Mouse (Mus musculus) stomach, postnatal 0 days (tissue): ENCODE measurements around the gene Il21.

Source experiments
- CTCF ChIP-seq: IDR thresholded peaks from 2 replicates; pipeline ENCODE4 v1.5.1; 2016; ENCODE audit warnings: antibody characterized with exemption, low read depth, mild to moderate bottlenecking, moderate library complexity
- EP300 ChIP-seq: optimal IDR thresholded peaks from 2 replicates; pipeline ENCODE3; 2016; ENCODE audit warnings: antibody characterized with exemption

DNA sequence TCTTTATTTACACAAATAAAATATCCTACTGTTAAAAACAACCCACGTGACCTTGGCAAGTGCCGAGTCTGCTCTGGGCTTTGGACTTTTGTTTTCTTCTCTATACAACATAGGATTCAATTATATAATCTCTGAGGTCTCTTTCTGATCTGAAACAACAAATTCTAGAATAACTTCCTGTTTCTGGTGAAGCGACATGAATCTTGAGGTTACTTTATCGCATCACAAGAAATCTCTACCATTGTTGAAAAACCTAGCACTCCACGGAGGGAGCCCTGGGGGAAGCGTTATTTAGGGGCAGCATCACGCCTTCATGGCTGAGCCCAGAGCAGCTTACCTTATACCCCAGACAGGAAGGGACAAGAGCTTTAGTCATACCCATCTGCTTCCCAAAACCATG lies 40.7 kb upstream of the Il21 start:
- TF ChIP-seq CTCF: no peak
- no peak for TF ChIP-seq EP300
